Mouse (Mus musculus) heart, adult 2 months (tissue): ENCODE data around the gene Nuak1. TPM values are rescaled to one million over a fixed set of nuclear protein-coding genes. Genes with fewer than 3 reads are reported as not detected.
A peak's percentile ranks its signal among the peaks of the same experiment; 100 is the strongest.

Source experiments
- DNase-seq, 2 experiments: peaks; one replicate each; pipeline ENCODE4 v3.0.0; 2021
- H3K27ac ChIP-seq: fragments of 200-600 bp; 2 replicates; pipeline ENCODE4 v1.8.1; 2022
- H3K27me3 ChIP-seq: fragments of 200-500 bp; 2 replicates; pipeline ENCODE4 v1.6.1; 2012; ENCODE audit warnings: mild to moderate bottlenecking, low read length, inconsistent platforms, mixed read lengths; ENCODE audit not compliant: control insufficient read depth, insufficient read depth
- H3K36me3 ChIP-seq: fragments of 200-500 bp; 2 replicates; pipeline ENCODE4 v1.6.1; 2012; ENCODE audit warnings: low read length, inconsistent platforms; ENCODE audit not compliant: control insufficient read depth, insufficient read depth
- H3K4me1 ChIP-seq: fragments of 200-500 bp; 2 replicates; pipeline ENCODE4 v1.6.1; 2011; ENCODE audit warnings: low read length; ENCODE audit not compliant: control insufficient read depth, insufficient read depth
- H3K4me3 ChIP-seq: fragments of 200-600 bp; 2 replicates; pipeline ENCODE4 v1.8.1; 2022
- H3K79me2 ChIP-seq: fragments of 200-500 bp; replicated peaks from 2 replicates; pipeline ENCODE4 v1.6.1; 2012; ENCODE audit warnings: mild to moderate bottlenecking, inconsistent platforms, low read length, moderate library complexity, mixed read lengths; ENCODE audit not compliant: control insufficient read depth, insufficient read depth
- H3K9ac ChIP-seq: fragments of 200-500 bp; 2 replicates; pipeline ENCODE4 v1.6.1; 2012; ENCODE audit warnings: low read depth, mild to moderate bottlenecking, control low read depth, inconsistent platforms, low read length, mixed read lengths
- CTCF ChIP-seq: fragments of 200-600 bp; IDR thresholded peaks from 2 replicates; pipeline ENCODE4 v1.8.1; 2022; ENCODE audit warnings: antibody characterized with exemption, mild to moderate bottlenecking, moderate library complexity
- EP300 ChIP-seq: fragments of 200-500 bp; IDR thresholded peaks from 2 replicates; pipeline ENCODE4 v1.6.1; 2011; ENCODE audit warnings: low read depth, low read length, control low read depth; ENCODE audit not compliant: insufficient read depth
- POLR2A ChIP-seq: fragments of 200-500 bp; IDR thresholded peaks from 2 replicates; pipeline ENCODE4 v1.6.1; 2011; ENCODE audit warnings: mild to moderate bottlenecking, low read depth, low read length, control low read depth; ENCODE audit not compliant: insufficient read depth
- WGBS: fragments of 180-500 bp; shearing (Covaris S2); methylation state at CpG from one replicate; pipeline ENCODE4 v1.1.7; 2018; 5-methylcytosine and 5-hydroxymethylcytosine counted together
- intact Hi-C: fragments of 180-260 bp; cut with DNase I; formaldehyde crosslinking; loops from one replicate; pipeline ENCODE4 v1.15.1; 2025
- polyA plus RNA-seq: library from polyadenylated mRNA; depleted of rRNA; stranded (reverse); fragments of >200 nt; gene quantifications from 2 replicates; pipeline ENCODE4 v1.2.3, GENCODE M21; 2012
- total RNA-seq, 2 experiments: library from RNA; stranded (reverse); gene quantifications; 2 replicates each; pipeline ENCODE4 v1.2.3; 2021

The Nuak1 gene
- total and polyA plus RNA-seq, 3 experiments, result 15.3 to 29.0 (median 27.0) TPM

DNA sequence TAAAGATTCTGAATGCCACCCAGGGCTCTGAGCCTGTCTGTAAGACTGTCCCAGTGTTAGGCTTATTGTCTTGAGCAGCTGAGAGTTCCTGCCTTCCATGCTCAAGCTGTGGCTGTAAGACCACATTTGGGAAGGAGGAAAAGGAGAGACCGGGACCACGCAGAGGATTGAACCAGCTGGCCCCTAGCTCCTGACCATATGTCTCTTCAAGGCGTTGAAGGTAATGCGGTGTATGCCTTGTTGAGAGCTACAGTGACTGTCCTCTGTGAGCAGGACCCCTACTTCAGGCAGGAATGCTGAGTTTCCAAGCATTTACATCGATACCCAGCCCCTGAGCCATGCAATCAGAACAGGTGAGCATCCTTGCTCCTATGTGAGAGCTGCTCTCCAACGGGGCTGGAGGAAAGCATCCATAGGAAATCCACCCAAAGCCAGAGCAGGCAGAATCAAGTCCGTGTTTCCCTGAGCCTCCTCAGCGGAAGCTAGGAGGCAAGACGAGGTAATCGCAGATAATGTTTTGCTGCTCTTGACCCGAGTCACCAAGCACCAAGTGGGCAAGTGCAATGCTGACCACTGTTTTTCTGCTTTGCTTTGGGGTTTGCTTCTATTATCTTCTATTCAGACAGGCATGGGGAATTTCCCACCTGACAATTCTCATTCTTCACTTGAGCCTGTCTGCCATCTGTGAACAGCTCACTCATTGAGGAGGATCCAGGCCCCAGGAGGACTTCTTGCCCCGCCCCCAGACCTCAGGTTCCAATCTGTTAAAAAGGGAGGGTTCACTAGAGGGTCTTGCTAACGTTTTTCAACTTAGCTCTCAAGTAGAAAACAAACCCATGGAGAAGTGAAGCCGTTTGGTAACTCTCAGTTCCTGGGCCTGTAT, 3.0 kb downstream of the Nuak1 start:
- 47% methylated on average over 14 of the region's 14 CpGs for WGBS
- no peaks in the 10 kb centered on the region for H3K27me3 ChIP-seq
- peak overlapping the region; percentile 64 for H3K27ac ChIP-seq

DNA sequence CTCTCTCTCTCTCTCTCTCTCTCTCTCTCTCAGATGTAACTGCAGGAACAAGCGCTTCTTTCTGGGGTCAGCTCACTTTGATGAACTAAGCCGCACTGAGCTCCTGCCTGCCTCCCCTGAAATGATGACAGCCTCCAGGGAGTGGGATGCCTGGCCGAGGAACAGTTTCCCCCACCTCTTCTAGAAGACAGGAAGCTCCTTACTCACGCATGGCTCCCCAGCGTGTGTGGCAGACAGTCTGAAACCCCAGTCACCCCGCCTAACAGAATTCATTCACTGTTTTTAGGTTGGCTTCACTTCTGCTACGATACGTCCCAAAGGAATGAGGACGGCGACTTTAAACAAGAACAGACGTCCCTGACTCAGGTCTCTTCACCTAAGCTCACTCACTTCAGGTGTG, 4.5 kb downstream of the Nuak1 start:
- Histone ChIP-seq H3K27me3 (no peaks in the 10 kb centered on the region), H3K9ac (no peak overlapping the region), H3K79me2 (peaks cover 11% of the 10 kb centered on the region), H3K4me3 (no peak overlapping the region), H3K27ac (no peak overlapping the region), H3K36me3 (peaks cover 2% of the 10 kb centered on the region; the same call in 1 of the 2 replicates), H3K4me1 (peaks cover 17% of the 10 kb centered on the region)
- TF ChIP-seq POLR2A, result no peak
- no peak for TF ChIP-seq CTCF
- no peak for TF ChIP-seq EP300
- intact Hi-C loops, result loop anchor here (5.0 to 10.0 kb wide), 3 partner anchors 204 to 379 kb away; no protein-coding TSS in a partner anchor
- no peak for DNase-seq
- 63% methylated on average over 11 of the region's 11 CpGs for WGBS

More for the DNA sequence above, 3.0 kb downstream of the Nuak1 start:
- no peak for DNase-seq
- Histone ChIP-seq H3K4me3 (peak overlapping the region; percentile 34), H3K9ac (peak overlapping the region; percentile 0; the same call in 1 of the 2 replicates), H3K79me2 (peaks cover 6% of the 10 kb centered on the region), H3K36me3 (peaks cover 2% of the 10 kb centered on the region; the same call in 1 of the 2 replicates), H3K4me1 (peaks cover 20% of the 10 kb centered on the region)
- intact Hi-C loops, result loop anchor here (1.0 to 10.0 kb wide), 6 partner anchors 49 to 618 kb away; no protein-coding TSS in a partner anchor
- TF ChIP-seq POLR2A, result no peak
- no peak for TF ChIP-seq CTCF
- TF ChIP-seq EP300, result no peak

DNA sequence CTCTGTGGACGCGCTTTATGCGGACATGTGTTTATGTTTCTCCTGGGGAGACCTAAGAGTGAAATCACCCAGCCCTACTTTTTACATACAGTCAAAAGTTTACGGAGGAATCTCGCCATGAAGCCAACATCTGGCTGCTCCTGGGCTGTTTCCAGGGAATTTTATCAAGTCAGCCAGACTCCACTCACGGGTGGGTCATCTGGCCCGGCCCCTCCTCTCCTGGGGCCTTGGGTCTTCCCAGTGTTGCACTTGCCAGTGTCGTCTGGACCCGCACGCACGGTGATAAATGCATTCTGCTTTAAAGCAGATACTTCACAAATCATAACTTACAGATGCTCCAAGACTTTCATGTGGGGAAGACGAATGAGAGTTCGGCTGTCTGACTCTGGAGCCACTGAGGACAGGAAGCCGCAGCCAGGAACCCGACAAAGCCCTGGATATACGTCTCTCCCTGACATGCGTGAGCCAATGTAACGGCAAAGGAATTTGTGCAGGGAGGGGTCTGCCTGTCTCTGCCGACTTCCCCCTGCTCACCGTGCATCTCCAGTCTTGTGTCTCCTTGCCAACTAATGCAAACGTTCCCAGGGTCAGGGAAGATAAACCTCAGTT, 7.1 kb downstream of the Nuak1 start:
- H3K36me3 ChIP-seq, result peaks cover 2% of the 10 kb centered on the region; the same call in 1 of the 2 replicates
- no peak overlapping the region for H3K4me3 ChIP-seq
- intact Hi-C loops, result loop anchor here (10.0 kb wide), 1 partner anchor 268 kb away; no protein-coding TSS in a partner anchor
- H3K27ac ChIP-seq, result no peak overlapping the region
- peaks cover 14% of the 10 kb centered on the region for H3K79me2 ChIP-seq
- peaks cover 17% of the 10 kb centered on the region for H3K4me1 ChIP-seq
- H3K9ac ChIP-seq, result no peak overlapping the region
- DNase-seq, result no peak
- WGBS, result 52% methylated on average over 21 of the region's 21 CpGs
- no peak for TF ChIP-seq CTCF
- no peak for TF ChIP-seq EP300
- TF ChIP-seq POLR2A, result no peak
- H3K27me3 ChIP-seq, result no peaks in the 10 kb centered on the region

DNA sequence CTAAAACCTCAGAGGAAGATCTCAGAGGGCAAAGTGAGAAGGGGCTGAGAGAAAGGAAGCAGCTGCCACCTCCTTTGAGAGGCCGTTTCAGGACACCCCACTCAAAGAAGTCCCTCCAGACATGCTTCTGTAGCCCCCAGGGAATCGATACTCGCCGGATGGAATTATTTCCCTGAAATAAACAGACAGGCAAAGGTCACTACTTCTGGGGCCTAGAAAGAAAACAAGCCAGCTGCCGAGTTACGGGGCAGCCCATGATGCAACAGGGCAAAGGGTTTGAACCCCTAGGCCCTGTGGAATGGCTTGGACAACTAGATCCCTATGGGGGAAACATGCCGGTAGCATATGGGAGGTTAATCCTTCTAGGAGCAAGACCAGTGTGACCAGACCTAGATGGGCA, 16.0 kb downstream of the Nuak1 start:
- WGBS, result 48% methylated on average over 7 of the region's 7 CpGs
- intact Hi-C loops, result no loop called here
- no peaks in the 10 kb centered on the region for H3K36me3 ChIP-seq

DNA sequence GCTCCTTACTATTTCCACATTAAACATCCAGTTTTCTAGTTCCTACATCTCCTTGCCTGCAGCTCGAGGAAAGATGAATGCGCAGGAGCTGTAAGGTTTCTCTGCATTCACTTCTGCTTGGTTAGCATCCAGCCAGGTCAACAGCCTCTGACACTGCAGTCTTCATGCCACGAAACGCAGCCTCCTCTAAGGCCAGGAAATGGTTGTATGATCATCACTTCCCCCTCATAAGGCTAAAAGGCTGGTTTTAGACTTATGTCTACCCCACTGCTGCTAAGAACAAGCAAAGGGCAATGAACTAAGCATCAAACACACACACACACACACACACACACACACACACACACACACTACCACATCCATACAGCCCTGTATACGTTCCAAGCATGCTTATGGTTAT, 16.5 kb downstream of the Nuak1 start:
- H3K79me2 ChIP-seq, result 0 out of 2 replicates have a peak, but pooled peaks cover 2% of the 10 kb centered on the region
- no peak for DNase-seq
- H3K36me3 ChIP-seq, result no peaks in the 10 kb centered on the region
- no peak overlapping the region for H3K4me3 ChIP-seq
- TF ChIP-seq CTCF (no peak), EP300 (no peak), POLR2A (no peak)
- H3K4me1 ChIP-seq, result peaks cover 17% of the 10 kb centered on the region
- WGBS, result 51% methylated on average over 5 of the region's 5 CpGs
- intact Hi-C loops, result no loop called here
- H3K27ac ChIP-seq, result no peak overlapping the region
- no peaks in the 10 kb centered on the region for H3K27me3 ChIP-seq
- H3K9ac ChIP-seq, result no peak overlapping the region

More for the DNA sequence above, 16.0 kb downstream of the Nuak1 start:
- DNase-seq, result peak; percentile 37 to 39
- Histone ChIP-seq H3K4me3 (no peak overlapping the region), H3K4me1 (peaks cover 13% of the 10 kb centered on the region), H3K27ac (no peak overlapping the region; the same call in 1 of the 2 replicates), H3K27me3 (no peaks in the 10 kb centered on the region), H3K79me2 (0 out of 2 replicates have a peak, but pooled peaks cover 3% of the 10 kb centered on the region), H3K9ac (no peak overlapping the region)
- TF ChIP-seq CTCF (no peak), EP300 (no peak), POLR2A (no peak)
